Mouse (Mus musculus) A20 (cell line): Measurements from ENCODE around the gene Zdhhc17.

Experiments used
- DNase-seq: peaks from one replicate; pipeline ENCODE4 v3.0.0-alpha.2; 2011; ENCODE audit warnings: low read depth, low spot score

Gene Zdhhc17

DNA sequence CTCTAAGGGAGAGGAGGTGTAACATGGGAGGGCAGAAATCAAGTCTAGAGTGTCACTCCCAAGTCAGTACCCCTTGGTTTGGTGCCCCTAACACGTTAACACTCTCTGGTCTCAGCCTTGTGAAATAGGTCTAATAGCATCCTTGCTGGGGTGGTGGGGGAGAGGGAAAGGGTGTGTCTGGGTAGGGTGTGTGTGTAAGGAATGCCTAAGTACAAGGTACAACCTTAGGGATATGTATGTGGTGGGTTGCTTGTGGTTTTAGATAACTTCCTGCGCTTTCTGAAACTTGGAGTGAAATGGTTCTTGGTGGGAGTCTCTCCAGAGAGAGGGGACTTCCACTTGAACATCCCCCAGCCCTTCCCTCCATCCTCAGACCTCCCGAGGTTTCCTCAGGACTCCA lies 88.0 kb downstream of the Zdhhc17 start:
- DNase-seq, result no peak

DNA sequence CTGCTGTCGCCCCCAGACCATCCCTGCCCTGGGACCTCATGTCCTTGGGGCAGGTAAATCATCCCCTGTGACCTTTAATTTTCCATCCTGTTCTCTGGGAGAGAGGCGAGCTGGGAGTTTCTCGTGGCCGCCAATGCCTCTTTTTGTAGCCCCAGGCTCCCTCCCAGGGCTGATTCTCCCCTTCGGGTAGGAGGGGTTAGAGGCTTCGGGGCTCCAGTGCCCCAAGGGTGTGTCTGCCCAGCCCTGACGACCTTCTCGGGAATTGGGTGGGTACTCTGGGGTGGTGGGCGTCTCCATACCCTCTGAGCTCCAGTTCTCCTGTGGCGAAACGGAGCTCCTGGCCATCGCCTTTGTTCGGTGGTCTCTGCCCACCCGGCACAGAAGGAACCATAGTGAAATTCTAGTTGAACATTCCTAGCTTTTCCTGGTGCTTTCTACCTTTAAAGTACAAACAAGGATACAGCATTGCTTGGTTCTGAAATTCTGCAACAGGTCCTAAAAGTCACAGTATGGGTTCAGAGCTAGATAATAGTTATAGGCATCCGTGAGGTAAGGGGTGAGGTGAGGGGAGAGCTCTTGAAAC lies 89.5 kb downstream of the Zdhhc17 start:
- no peak for DNase-seq

DNA sequence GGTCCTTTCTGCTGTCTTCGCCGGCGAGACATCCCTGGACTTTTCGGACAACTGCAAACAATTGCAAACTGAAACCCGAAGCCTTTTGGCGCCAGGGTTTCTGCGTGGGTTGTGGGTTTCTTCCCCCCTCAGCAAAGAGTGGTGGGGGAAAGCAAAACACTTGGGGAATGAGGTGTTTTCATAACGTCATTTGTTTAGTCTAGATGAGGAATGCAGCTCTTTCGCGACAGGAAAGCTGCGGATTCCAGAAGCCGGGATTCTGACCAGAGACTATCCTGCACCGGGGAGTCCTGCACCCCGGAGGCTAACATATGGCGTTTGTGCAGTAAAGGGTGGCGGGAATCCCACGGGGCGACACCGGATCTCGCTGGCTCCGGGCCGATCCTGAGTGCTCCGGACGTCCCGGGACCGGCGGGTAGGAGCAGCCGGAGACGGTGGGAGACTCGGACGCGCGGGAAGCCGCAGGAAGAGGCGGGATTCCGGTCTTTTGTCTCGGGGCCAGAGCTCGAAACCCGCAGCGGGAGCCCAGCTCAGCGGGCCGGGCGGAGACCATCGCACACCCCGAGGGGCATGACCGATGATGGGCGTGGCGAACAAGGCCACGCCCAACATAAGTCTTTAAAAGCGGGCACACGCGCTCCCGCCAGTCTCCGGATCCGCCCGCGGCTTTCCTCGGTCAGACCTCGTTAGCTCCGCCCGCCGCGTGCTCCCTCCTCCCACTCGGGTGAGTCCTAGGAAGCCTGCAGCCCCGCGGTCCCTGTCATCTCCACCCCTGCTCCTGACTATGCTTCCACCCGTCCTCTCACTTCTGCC lies 90.2 kb downstream of the Zdhhc17 start, which contains the start of gene Csrp2:
Csrp2 (plus strand) TSS at position 259 of the 813 bp plus-strand sequence.
- DNase-seq, result peak; percentile 88

DNA sequence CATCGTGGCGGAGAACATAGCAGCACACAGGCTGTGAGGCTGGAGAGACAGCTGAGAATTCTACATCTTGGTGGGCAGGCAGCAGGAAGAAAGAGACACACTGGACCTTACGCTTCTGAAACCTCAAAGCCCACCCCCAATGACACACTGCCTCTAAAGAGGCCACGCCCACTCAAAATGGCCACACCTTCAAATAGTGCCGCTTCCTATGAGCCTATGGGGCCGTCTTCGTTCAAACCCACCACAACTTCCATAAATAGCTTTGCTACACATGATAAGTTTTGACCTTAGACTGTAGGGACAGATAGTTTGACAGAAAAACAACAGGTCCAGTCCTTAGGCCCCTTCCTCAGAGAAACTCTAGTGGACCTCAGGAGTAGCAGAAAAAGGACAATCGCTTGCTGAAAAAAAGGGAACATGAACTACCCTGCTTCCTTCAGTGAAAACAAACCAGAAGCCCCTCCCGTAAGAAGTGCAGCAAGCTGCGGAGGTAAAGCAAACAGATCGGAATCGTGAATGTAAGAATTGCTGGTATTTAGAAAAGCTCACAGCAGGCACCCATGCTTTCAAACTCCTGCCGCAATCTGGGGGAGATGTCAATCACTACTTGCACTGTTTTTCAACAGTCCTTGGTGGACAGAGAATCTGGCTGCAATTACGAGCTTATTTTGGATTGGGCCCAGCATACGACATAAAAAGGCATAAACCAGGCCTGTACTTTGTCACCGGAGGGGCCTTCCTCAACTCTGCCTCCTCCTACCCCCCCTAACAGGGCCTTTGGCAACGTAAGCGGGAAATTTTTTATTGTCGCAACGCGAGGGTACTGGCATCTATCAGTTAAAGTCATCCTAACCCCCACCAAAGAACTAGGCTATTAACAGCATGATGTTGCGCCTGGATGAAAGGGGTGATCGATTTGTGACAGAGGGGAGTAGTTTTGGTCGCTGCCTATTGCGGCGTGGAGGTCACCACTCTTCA lies 91.2 kb downstream of the Zdhhc17 start:
- no peak for DNase-seq

GRCm38 (mm10) chr10:110917521-110917920 lies 92.4 kb downstream of the Zdhhc17 start:
- DNase-seq, result no peak

DNA sequence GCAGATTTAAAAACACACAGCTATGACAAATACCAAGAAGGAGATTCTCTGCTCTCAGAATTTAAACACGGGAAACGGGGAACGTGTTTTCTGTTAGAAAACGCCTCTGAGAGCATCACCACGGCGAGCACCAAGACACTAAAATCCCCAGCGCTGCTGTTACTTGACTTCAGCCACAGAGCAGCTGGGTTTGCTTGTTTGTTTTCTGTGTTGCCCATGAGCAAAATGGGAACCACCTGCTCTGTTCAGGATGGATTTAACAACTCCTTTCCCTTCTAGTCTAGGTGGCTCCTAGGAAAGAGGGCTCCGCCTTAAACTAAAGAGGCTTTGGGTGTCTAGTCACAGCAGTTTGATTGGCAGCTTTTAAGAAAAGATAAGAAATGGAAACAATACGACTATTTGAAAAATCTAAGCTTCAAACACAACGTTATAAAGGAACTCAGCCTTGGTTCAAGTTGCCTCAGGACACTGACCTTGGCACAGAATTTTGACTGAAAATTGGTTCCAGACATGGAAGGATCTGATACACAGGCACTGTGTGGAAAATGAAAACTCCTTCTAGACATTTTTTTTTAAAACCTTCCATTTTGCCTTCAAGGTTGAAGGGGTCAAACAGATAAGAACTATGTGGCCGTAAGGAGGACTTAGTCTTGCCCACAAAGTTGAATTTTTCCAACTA lies 93.1 kb downstream of the Zdhhc17 start:
- no peak for DNase-seq

DNA sequence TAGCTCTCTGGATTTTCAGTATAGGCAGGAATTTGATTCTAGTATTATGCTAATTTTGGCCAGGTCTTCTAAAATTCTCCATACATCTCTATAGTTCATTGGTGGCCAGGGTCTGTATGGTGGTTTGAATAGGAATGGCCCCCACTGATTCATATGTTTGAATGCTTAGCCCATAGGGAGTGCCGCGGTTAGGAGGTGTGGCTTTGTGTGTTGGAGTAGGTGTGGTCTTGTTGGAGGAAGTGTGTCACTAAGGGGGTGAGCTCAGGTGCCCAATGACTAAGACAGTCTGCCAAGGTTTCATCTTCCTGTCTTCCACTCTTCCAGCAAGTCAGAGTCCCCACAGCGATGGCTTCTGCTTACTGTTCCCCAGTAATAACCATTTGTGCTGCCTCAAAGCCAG lies 106.1 kb downstream of the Zdhhc17 start:
- DNase-seq, result no peak

DNA sequence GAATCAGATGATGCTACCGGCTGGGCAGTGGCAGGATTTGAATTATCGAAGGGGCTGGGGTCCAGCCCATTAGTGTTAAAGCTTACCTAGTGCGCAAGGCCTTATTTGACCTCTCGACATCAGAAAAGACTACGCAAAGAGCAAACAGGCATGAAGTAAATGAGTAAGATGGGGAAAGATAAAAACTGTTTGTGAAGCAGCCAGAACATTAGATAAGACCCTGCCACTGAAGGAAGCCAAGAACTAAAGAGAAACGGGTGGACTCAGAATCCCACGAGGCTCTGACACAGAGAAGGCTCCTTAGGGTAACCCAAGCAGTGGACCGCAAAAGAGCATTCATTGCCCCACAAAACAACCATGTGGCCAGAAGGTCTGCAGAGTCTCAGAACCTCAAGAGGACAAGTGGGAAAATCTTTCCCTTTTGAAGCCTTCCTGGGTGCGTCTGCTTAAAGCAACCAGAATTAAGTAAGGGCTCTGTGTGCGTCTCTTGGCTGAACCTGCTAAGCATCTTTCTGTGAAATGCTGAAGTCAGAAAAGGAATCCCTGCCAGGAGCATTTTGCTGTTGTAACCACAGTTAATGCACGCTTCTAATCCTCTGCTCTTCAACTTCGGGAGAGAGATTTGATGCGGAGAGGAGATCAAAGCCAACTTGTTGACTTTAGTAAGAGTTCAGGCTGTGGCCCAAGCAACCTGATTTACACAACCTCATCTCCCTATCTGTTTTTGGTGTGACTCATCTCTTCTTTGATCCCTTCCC lies 110.0 kb downstream of the Zdhhc17 start:
- no peak for DNase-seq
